Mouse (Mus musculus) midbrain, embryonic 12.5 days (tissue): ENCODE results near the gene Snx9. TPM values are rescaled to one million over a fixed set of nuclear protein-coding genes. Genes with fewer than 3 reads are reported as not detected.

ENCODE experiments used
- ATAC-seq: fragments of 200-750 bp; cut with Nextera tagmentation; 2 replicates; pipeline ENCODE4 v1.8.0; 2017; ENCODE audit warnings: low read depth, moderate TSS enrichment, moderate library complexity; ENCODE audit not compliant: low FRiP score
- H3K27ac ChIP-seq: fragments of 300-500 bp; sonication (generic); replicated peaks from 2 replicates; pipeline ENCODE4 v1.5.1; 2016; ENCODE audit warnings: mild to moderate bottlenecking
- H3K27me3 ChIP-seq: fragments of 300-500 bp; sonication (generic); 2 replicates; pipeline ENCODE4 v1.6.1; 2016; ENCODE audit warnings: mild to moderate bottlenecking
- H3K36me3 ChIP-seq: fragments of 300-500 bp; sonication (generic); 2 replicates; pipeline ENCODE4 v1.6.1; 2016
- H3K4me1 ChIP-seq: fragments of 300-500 bp; sonication (generic); 2 replicates; pipeline ENCODE4 v1.6.1; 2016
- H3K4me2 ChIP-seq: fragments of 300-500 bp; sonication (generic); replicated peaks from 2 replicates; pipeline ENCODE4 v1.6.1; 2016; ENCODE audit warnings: mild to moderate bottlenecking, moderate library complexity
- H3K4me3 ChIP-seq: fragments of 300-500 bp; sonication (generic); 2 replicates; pipeline ENCODE4 v1.5.1; 2016; ENCODE audit warnings: mild to moderate bottlenecking
- H3K9ac ChIP-seq: fragments of 300-500 bp; sonication (generic); replicated peaks from 2 replicates; pipeline ENCODE4 v1.6.1; 2016; ENCODE audit warnings: mild to moderate bottlenecking, moderate library complexity
- H3K9me3 ChIP-seq: fragments of 300-500 bp; sonication (generic); 2 replicates; pipeline ENCODE4 v1.6.1; 2016; ENCODE audit warnings: mild to moderate bottlenecking
- whole genome bisulfite sequencing: fragments of 180-500 bp; shearing (Covaris S2); methylation state at CpG from one replicate; pipeline ENCODE4 v1.1.7; 2016; 5-methylcytosine and 5-hydroxymethylcytosine counted together
- polyA plus RNA-seq: library from polyadenylated mRNA; unstranded; fragments of >200 nt; fragmentation: Nextera tagmentation; extraction: Ambion mirVana; gene quantifications from 2 replicates; pipeline ENCODE4 v1.2.1, GENCODE M21; 2016

Snx9 gene
- polyA plus RNA-seq, 1 experiment from 2014 or later, result 16.3 TPM

- Histone ChIP-seq H3K36me3 (no peaks in the 10 kb centered on the region), H3K9me3 (no peaks in the 10 kb centered on the region), H3K27ac (no peak overlapping the region), H3K4me3 (no peak overlapping the region), H3K9ac (no peak overlapping the region), H3K4me2 (no peak overlapping the region), H3K27me3 (peaks cover 6% of the 10 kb centered on the region; the same call in 1 of the 2 replicates), H3K4me1 (peaks cover 12% of the 10 kb centered on the region)
- 40% methylated on average over 6 of the region's 6 CpGs for WGBS
- no peak for ATAC-seq
Observed at GRCm38 (mm10) chr17:5980860-5981259, 139.7 kb downstream of the Snx9 start.

Other genes with a start within 250 kb of the Snx9 start
- gene Synj2, start 100.0 kb downstream of the Snx9 start, polyA plus RNA-seq, result 0.59 and 1.4 TPM in 2 replicates
- 9.5 and 10.6 TPM in 2 replicates for gene Serac1, start 238.4 kb downstream of the Snx9 start, polyA plus RNA-seq
- gene Gtf2h5, start 238.5 kb downstream of the Snx9 start, polyA plus RNA-seq, result 157 and 168 TPM in 2 replicates